Mouse (Mus musculus) C2C12 (cell line): Measurements from ENCODE around the gene Akap14. TPM values are rescaled to one million over a fixed set of nuclear protein-coding genes. Genes with fewer than 3 reads are reported as not detected.

Source experiments
- H3K27me3 ChIP-seq: one replicate; pipeline ENCODE4 v1.6.1; 2011; ENCODE audit not compliant: control insufficient read depth, insufficient read depth, insufficient read length
- H3K36me3 ChIP-seq: one replicate; pipeline ENCODE4 v1.6.1; 2011; ENCODE audit not compliant: control insufficient read depth, insufficient read depth
- H3K4me3 ChIP-seq: one replicate; pipeline ENCODE4 v1.5.1; 2011; ENCODE audit warnings: mild to moderate bottlenecking, control low read depth; ENCODE audit not compliant: poor library complexity, insufficient read depth, severe bottlenecking
- H3K79me2 ChIP-seq: one replicate; pipeline ENCODE4 v1.6.1; 2011; ENCODE audit not compliant: control insufficient read depth, insufficient read depth
- H3K79me3 ChIP-seq: one replicate; pipeline ENCODE4 v1.6.1; 2011; ENCODE audit warnings: low read depth, control low read depth
- H3ac ChIP-seq: one replicate; pipeline ENCODE3; 2011; ENCODE audit warnings: low read depth; ENCODE audit not compliant: control insufficient read depth, insufficient read length
- CEBPB ChIP-seq: IDR thresholded peaks from one replicate; pipeline ENCODE4 v1.6.1; 2011; ENCODE audit warnings: low read depth, mild to moderate bottlenecking, control low read depth, moderate library complexity
- CTCF ChIP-seq: IDR thresholded peaks from one replicate; pipeline ENCODE4 v1.5.1; 2011; ENCODE audit not compliant: control insufficient read depth, insufficient read depth, insufficient read length
- FOSL1 ChIP-seq: IDR thresholded peaks from one replicate; pipeline ENCODE4 v1.8.0; 2011; ENCODE audit warnings: mild to moderate bottlenecking, low read length; ENCODE audit not compliant: poor library complexity, insufficient read depth, severe bottlenecking
- MAX ChIP-seq: IDR thresholded peaks from one replicate; pipeline ENCODE4 v1.6.1; 2011; ENCODE audit warnings: mild to moderate bottlenecking, control low read depth
- MYOD1 ChIP-seq: IDR thresholded peaks from one replicate; pipeline ENCODE4 v1.6.1; 2011; ENCODE audit warnings: low read depth; ENCODE audit not compliant: control insufficient read depth, insufficient read length
- MYOG ChIP-seq: IDR thresholded peaks from one replicate; pipeline ENCODE4 v1.6.1; 2011; ENCODE audit not compliant: control insufficient read depth, insufficient read length; ENCODE audit errors: extremely low read depth
- USF1 ChIP-seq: IDR thresholded peaks from one replicate; pipeline ENCODE4 v1.6.1; 2011; ENCODE audit warnings: low read depth, mild to moderate bottlenecking, control low read depth, moderate library complexity
- polyA plus RNA-seq: library from polyadenylated mRNA; unstranded; fragments of >200 nt; fragmentation: generic; extraction: Trizol; gene quantifications from one replicate; pipeline ENCODE4 v1.2.1, GENCODE M21; 2012; ENCODE audit warnings: missing spikeins

Gene Akap14
- polyA plus RNA-seq, 1 experiment, result 0.04 TPM

DNA sequence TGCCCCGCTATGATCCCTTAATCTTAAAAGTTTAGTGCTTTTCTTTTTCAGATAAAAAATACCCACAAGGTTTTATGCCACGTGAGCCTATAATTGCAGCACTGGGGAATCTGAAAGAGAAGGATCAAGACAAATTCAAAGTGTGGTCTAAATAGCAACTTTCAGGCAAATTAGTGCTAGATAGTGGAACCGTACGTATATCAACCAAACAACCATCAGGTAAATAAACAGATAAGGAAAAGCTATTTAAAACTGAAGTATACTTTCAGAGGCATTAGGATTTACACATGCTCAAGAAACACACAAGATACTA lies 57.8 kb downstream of the Akap14 start:
- peaks cover 18% of the 10 kb centered on the region for H3K79me2 ChIP-seq
- peaks cover 6% of the 10 kb centered on the region for H3K27me3 ChIP-seq
- peaks cover 2% of the 10 kb centered on the region for H3K36me3 ChIP-seq
- TF ChIP-seq MYOG (no peak), CEBPB (no peak), FOSL1 (no peak), CTCF (no peak), USF1 (no peak), MYOD1 (no peak), MAX (no peak)
- peaks cover 7% of the 10 kb centered on the region for H3K79me3 ChIP-seq
- H3K4me3 ChIP-seq, result no peak overlapping the region
- H3ac ChIP-seq, result no peak overlapping the region

DNA sequence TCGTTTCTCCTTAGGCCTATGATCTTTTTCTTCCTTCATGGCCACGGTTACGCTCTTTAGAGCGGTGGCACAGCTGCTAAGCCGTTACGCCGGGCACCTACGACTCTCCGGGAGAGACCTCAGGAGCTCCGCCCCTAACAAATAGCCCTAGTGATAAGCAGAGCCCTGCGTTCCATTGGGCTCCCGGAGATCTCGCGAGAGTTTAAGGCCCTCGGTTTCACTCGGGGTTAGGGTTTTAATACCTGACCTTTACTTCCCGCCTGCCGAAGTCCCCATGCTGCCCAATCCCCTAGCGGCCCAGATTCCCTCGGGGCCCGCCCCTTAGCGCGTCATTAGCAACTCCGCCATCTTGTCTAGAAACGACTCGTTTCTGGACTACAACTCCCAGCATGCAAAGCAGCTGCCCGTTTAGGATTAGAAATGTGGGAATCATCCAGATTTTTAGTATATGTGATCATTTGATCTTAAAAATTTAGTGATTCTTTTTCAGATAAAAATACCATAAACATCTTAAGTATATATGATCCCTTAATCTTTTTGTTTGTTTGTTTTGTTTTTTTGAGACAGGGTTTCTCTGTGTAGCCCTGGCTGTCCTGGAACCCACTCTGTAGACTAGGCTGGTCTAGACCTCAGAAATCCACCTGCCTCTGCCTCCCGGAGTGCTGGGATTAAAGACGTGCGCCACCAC lies 58.3 kb downstream of the Akap14 start, which contains the start of gene Upf3b:
Upf3b (minus strand) TSS at position 130 of the 688 bp plus-strand sequence.
- H3K36me3 ChIP-seq, result peaks cover 7% of the 10 kb centered on the region
- TF ChIP-seq CEBPB (no peak), USF1 (no peak), FOSL1 (no peak), MAX (no peak), MYOG (no peak), CTCF (no peak), MYOD1 (no peak)

DNA sequence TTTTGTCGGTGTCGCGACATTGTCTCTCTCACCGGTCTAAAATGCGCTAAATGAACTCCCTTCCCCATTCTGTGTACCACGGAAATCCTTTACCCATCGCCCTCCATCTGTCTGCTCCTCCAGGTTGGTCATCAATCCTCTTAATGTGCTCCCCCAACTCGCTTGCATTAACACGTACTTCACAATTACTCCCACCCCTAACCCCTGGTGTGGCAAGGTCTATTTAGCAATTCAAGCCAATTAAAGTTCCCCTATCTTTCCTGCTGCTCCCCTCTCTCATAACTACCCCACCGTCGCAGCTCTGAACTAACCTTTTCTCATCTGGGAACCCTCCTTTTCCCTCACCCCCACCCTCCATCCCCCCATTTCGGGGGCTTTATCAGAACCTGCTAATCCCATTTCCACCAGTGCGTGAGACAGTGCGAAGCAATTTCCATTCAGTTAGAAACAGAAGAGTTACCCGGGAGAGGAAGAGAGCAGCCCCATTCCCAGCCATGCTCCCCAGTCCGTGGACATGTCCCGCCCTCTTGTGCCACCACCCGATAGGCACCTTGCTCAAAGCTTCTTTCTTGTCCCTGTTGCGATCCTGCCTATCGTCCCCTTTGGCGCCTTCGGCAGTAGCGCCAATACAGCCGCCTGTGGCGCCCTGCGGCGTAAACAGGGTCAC lies 59.0 kb downstream of the Akap14 start:
- TF ChIP-seq CEBPB, result no peak
- TF ChIP-seq USF1, result no peak
- TF ChIP-seq MAX, result no peak
- no peak for TF ChIP-seq MYOD1
- TF ChIP-seq FOSL1, result no peak
- no peak for TF ChIP-seq MYOG
- peak overlapping the region; percentile 81 for H3ac ChIP-seq
- no peaks in the 10 kb centered on the region for H3K27me3 ChIP-seq
- H3K4me3 ChIP-seq, result peak overlapping the region; percentile 57
- H3K79me3 ChIP-seq, result peaks cover 7% of the 10 kb centered on the region
- peaks cover 7% of the 10 kb centered on the region for H3K36me3 ChIP-seq
- peaks cover 18% of the 10 kb centered on the region for H3K79me2 ChIP-seq

More for the DNA sequence above, 58.3 kb downstream of the Akap14 start, which contains the start of gene Upf3b:
- peaks cover 7% of the 10 kb centered on the region for H3K79me3 ChIP-seq
- H3ac ChIP-seq, result peak within 1 kb of the TSS; percentile 81
- peak within 1 kb of the TSS; percentile 57 for H3K4me3 ChIP-seq
- peaks cover 18% of the 10 kb centered on the region for H3K79me2 ChIP-seq
- H3K27me3 ChIP-seq, result peaks cover 2% of the 10 kb centered on the region

DNA sequence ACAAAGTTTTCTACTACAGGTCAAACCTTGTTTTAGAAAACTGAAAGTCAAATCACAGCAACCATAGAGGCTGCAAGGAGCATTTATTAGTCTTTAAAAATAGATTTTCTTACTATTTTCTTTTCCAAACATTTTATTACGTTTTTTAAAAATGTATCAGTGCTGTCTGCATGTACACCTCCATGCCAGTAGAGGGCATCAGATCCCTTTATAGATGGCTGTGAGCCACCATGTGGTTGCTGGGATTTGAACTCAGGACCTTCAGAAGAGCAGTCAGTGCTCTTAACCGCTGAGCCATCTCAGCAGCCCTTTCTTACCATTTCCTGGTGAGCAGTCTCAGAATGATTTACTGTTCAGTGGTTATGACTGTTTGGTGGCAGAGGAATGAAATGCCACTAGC lies 64.8 kb downstream of the Akap14 start:
- Histone ChIP-seq H3K79me2 (peaks cover 7% of the 10 kb centered on the region), H3K27me3 (no peaks in the 10 kb centered on the region), H3K79me3 (no peaks in the 10 kb centered on the region), H3K36me3 (peaks cover 30% of the 10 kb centered on the region), H3K4me3 (no peak overlapping the region), H3ac (no peak overlapping the region)
- no peak for TF ChIP-seq MYOD1
- no peak for TF ChIP-seq MYOG

Other genes with a start within 250 kb of the Akap14 start
- 18.7 TPM for gene Sept6, start 177.0 kb downstream of the Akap14 start, polyA plus RNA-seq
- gene Sowahd, start 120.0 kb downstream of the Akap14 start, polyA plus RNA-seq, result not detected
- 2,645 TPM for gene Rpl39, start 83.4 kb downstream of the Akap14 start, polyA plus RNA-seq
- 4.3 TPM for gene Upf3b, start 58.5 kb downstream of the Akap14 start, polyA plus RNA-seq
- gene Nkap, start 42.0 kb downstream of the Akap14 start, polyA plus RNA-seq, result 3.2 TPM
- 254 TPM for gene Ndufa1, start 22.3 kb upstream of the Akap14 start, polyA plus RNA-seq
- gene Rnf113a1, start 22.4 kb upstream of the Akap14 start, polyA plus RNA-seq, result 4.5 TPM
- not detected for gene Gm9, start 42.2 kb upstream of the Akap14 start, polyA plus RNA-seq
- gene Rhox1, start 53.4 kb upstream of the Akap14 start, polyA plus RNA-seq, result not detected
- not detected for gene Rhox2a, start 76.1 kb upstream of the Akap14 start, polyA plus RNA-seq
- gene Rhox3a, start 81.1 kb upstream of the Akap14 start, polyA plus RNA-seq, result not detected
- not detected for gene Rhox4a, start 96.5 kb upstream of the Akap14 start, polyA plus RNA-seq
- not detected for gene Rhox3a2, start 211.2 kb upstream of the Akap14 start, polyA plus RNA-seq
- not detected for gene Rhox4a2, start 222.0 kb upstream of the Akap14 start, polyA plus RNA-seq
- not detected for gene Rhox2b, start 243.2 kb upstream of the Akap14 start, polyA plus RNA-seq